Mouse (Mus musculus): ENCODE data around the gene Kcng1. TPM values are rescaled to one million over a fixed set of nuclear protein-coding genes. Genes with fewer than 3 reads are reported as not detected.

Kcng1 gene
- polyA plus RNA-seq, 1 experiment from 2014 or later: 1.1 TPM

- H3K4me3 ChIP-seq (ENCODE audit: low read depth, low read length): no peak overlapping the region
- H3K9me3 ChIP-seq (replicated peaks; ENCODE audit: control insufficient read depth, low read length): peaks cover 4% of the 10 kb centered on the region; the same call in 1 of the 2 replicates
- no peaks in the 10 kb centered on the region for H3K36me3 ChIP-seq (ENCODE audit: control insufficient read depth, insufficient read depth, low read length)
- 85% methylated on average over 4 of the region's 4 CpGs for WGBS (ENCODE audit: insufficient replicate concordance)
- no peak overlapping the region for H3K27ac ChIP-seq (ENCODE audit: low read depth, low read length)
- H3K27me3 ChIP-seq (ENCODE audit: control insufficient read depth, insufficient read depth, low read length): 0 out of 2 replicates have a peak, but pooled peaks cover 3% of the 10 kb centered on the region
- no peak overlapping the region for H3K9ac ChIP-seq (ENCODE audit: low read depth, low read length)
- no peak overlapping the region for H3K4me2 ChIP-seq
- H3K4me1 ChIP-seq (ENCODE audit: control insufficient read depth, insufficient read depth, low read length): no peaks in the 10 kb centered on the region
- ATAC-seq (replicated peaks; ENCODE audit: insufficient number of reproducible peaks, low FRiP score, low TSS enrichment): no peak
Measured at GRCm38 (mm10) chr2:168238335-168238734, 43.2 kb downstream of the Kcng1 start.

- no peak overlapping the region for H3K4me3 ChIP-seq (ENCODE audit: low read depth, low read length)
- H3K27me3 ChIP-seq (ENCODE audit: control insufficient read depth, insufficient read depth, low read length): no peaks in the 10 kb centered on the region
- no peak overlapping the region for H3K9ac ChIP-seq (ENCODE audit: low read depth, low read length)
- H3K9me3 ChIP-seq (replicated peaks; ENCODE audit: control insufficient read depth, low read length): peaks cover 2% of the 10 kb centered on the region; the same call in 1 of the 2 replicates
- no peak for ATAC-seq (replicated peaks; ENCODE audit: insufficient number of reproducible peaks, low FRiP score, low TSS enrichment)
- H3K36me3 ChIP-seq (ENCODE audit: control insufficient read depth, insufficient read depth, low read length): no peaks in the 10 kb centered on the region
- H3K4me2 ChIP-seq: no peak overlapping the region
- 90% methylated on average over 5 of the region's 5 CpGs for WGBS (ENCODE audit: insufficient replicate concordance)
- peaks cover 18% of the 10 kb centered on the region for H3K4me1 ChIP-seq (ENCODE audit: control insufficient read depth, insufficient read depth, low read length)
- H3K27ac ChIP-seq (ENCODE audit: low read depth, low read length): no peak overlapping the region
Measured at GRCm38 (mm10) chr2:168233286-168233685, 48.2 kb downstream of the Kcng1 start.

GRCm38 (mm10) chr2:168231471-168231829 is 50.1 kb downstream of the Kcng1 start:
- Histone ChIP-seq H3K27me3 (ENCODE audit: control insufficient read depth, insufficient read depth, low read length) (no peaks in the 10 kb centered on the region), H3K4me3 (ENCODE audit: low read depth, low read length) (peak overlapping the region; percentile 98), H3K4me1 (ENCODE audit: control insufficient read depth, insufficient read depth, low read length) (peaks cover 22% of the 10 kb centered on the region), H3K9ac (ENCODE audit: low read depth, low read length) (peak overlapping the region; percentile 90), H3K9me3 (replicated peaks; ENCODE audit: control insufficient read depth, low read length) (no peaks in the 10 kb centered on the region), H3K36me3 (ENCODE audit: control insufficient read depth, insufficient read depth, low read length) (no peaks in the 10 kb centered on the region; the same call in 1 of the 2 replicates), H3K27ac (ENCODE audit: low read depth, low read length) (no peak overlapping the region), H3K4me2 (peak overlapping the region; percentile 89)
- 43% methylated on average over 33 of the region's 33 CpGs for WGBS (ENCODE audit: insufficient replicate concordance)
- ATAC-seq (replicated peaks; ENCODE audit: insufficient number of reproducible peaks, low FRiP score, low TSS enrichment): no peak

- ATAC-seq (replicated peaks; ENCODE audit: insufficient number of reproducible peaks, low FRiP score, low TSS enrichment): peak; percentile 62
Measured at GRCm38 (mm10) chr2:168230773-168231470, 50.6 kb downstream of the Kcng1 start.

GRCm38 (mm10) chr2:168230026-168230728 is 51.4 kb downstream of the Kcng1 start, which contains the start of the genes Gm20716, Dpm1 and Mocs3:
Gene Gm20716, minus strand, starts transcription at chr2:168230364.
Gene Dpm1, minus strand, starts transcription at chr2:168230591.
Gene Mocs3, plus strand, starts transcription at chr2:168230622.
- H3K4me3 ChIP-seq (ENCODE audit: low read depth, low read length): peak within 1 kb of the TSS; percentile 98
- peaks cover 7% of the 10 kb centered on the region for H3K36me3 ChIP-seq (ENCODE audit: control insufficient read depth, insufficient read depth, low read length)
- H3K4me1 ChIP-seq (ENCODE audit: control insufficient read depth, insufficient read depth, low read length): peaks cover 22% of the 10 kb centered on the region
- WGBS (ENCODE audit: insufficient replicate concordance): under 1% methylated on average over 70 of the region's 73 CpGs
- H3K9ac ChIP-seq (ENCODE audit: low read depth, low read length): peak within 1 kb of the TSS; percentile 90
- peak within 1 kb of the TSS; percentile 93 for H3K27ac ChIP-seq (ENCODE audit: low read depth, low read length)
- peak; percentile 80 for ATAC-seq (replicated peaks; ENCODE audit: insufficient number of reproducible peaks, low FRiP score, low TSS enrichment)
- no peaks in the 10 kb centered on the region for H3K9me3 ChIP-seq (replicated peaks; ENCODE audit: control insufficient read depth, low read length)
- H3K4me2 ChIP-seq: peak within 1 kb of the TSS; percentile 89
- H3K27me3 ChIP-seq (ENCODE audit: control insufficient read depth, insufficient read depth, low read length): no peaks in the 10 kb centered on the region

More at GRCm38 (mm10) chr2:168230773-168231470, 50.6 kb downstream of the Kcng1 start:
- WGBS (ENCODE audit: insufficient replicate concordance): 2% methylated on average over 100 of the region's 105 CpGs
- H3K4me3 ChIP-seq (ENCODE audit: low read depth, low read length): peak overlapping the region; percentile 98
- peaks cover 2% of the 10 kb centered on the region; the same call in 1 of the 2 replicates for H3K36me3 ChIP-seq (ENCODE audit: control insufficient read depth, insufficient read depth, low read length)
- peak overlapping the region; percentile 89 for H3K4me2 ChIP-seq
- H3K27ac ChIP-seq (ENCODE audit: low read depth, low read length): peak overlapping the region; percentile 93
- no peaks in the 10 kb centered on the region for H3K27me3 ChIP-seq (ENCODE audit: control insufficient read depth, insufficient read depth, low read length)
- H3K9me3 ChIP-seq (replicated peaks; ENCODE audit: control insufficient read depth, low read length): no peaks in the 10 kb centered on the region
- peaks cover 22% of the 10 kb centered on the region for H3K4me1 ChIP-seq (ENCODE audit: control insufficient read depth, insufficient read depth, low read length)
- H3K9ac ChIP-seq (ENCODE audit: low read depth, low read length): peak overlapping the region; percentile 90

GRCm38 (mm10) chr2:168229116-168230025 is 52.2 kb downstream of the Kcng1 start:
- peak overlapping the region; percentile 93; the same call in 1 of the 2 replicates for H3K27ac ChIP-seq (ENCODE audit: low read depth, low read length)
- H3K4me3 ChIP-seq (ENCODE audit: low read depth, low read length): peak overlapping the region; percentile 98
- WGBS (ENCODE audit: insufficient replicate concordance): 16% methylated on average over 41 of the region's 41 CpGs
- 0 out of 2 replicates have a peak, but pooled peaks have one; percentile 37 for ATAC-seq (replicated peaks; ENCODE audit: insufficient number of reproducible peaks, low FRiP score, low TSS enrichment)
- no peaks in the 10 kb centered on the region for H3K27me3 ChIP-seq (ENCODE audit: control insufficient read depth, insufficient read depth, low read length)
- H3K9ac ChIP-seq (ENCODE audit: low read depth, low read length): peak overlapping the region; percentile 90
- H3K4me2 ChIP-seq: peak overlapping the region; percentile 89
- peaks cover 13% of the 10 kb centered on the region for H3K36me3 ChIP-seq (ENCODE audit: control insufficient read depth, insufficient read depth, low read length)
- peaks cover 22% of the 10 kb centered on the region for H3K4me1 ChIP-seq (ENCODE audit: control insufficient read depth, insufficient read depth, low read length)
- H3K9me3 ChIP-seq (replicated peaks; ENCODE audit: control insufficient read depth, low read length): no peaks in the 10 kb centered on the region

- no peaks in the 10 kb centered on the region for H3K27me3 ChIP-seq (ENCODE audit: control insufficient read depth, insufficient read depth, low read length)
- 88% methylated on average over 6 of the region's 6 CpGs for WGBS (ENCODE audit: insufficient replicate concordance)
- H3K36me3 ChIP-seq (ENCODE audit: control insufficient read depth, insufficient read depth, low read length): peaks cover 29% of the 10 kb centered on the region
- no peak overlapping the region for H3K4me3 ChIP-seq (ENCODE audit: low read depth, low read length)
- ATAC-seq (replicated peaks; ENCODE audit: insufficient number of reproducible peaks, low FRiP score, low TSS enrichment): no peak
- no peaks in the 10 kb centered on the region for H3K9me3 ChIP-seq (replicated peaks; ENCODE audit: control insufficient read depth, low read length)
- H3K27ac ChIP-seq (ENCODE audit: low read depth, low read length): no peak overlapping the region
- peaks cover 4% of the 10 kb centered on the region; the same call in 1 of the 2 replicates for H3K4me1 ChIP-seq (ENCODE audit: control insufficient read depth, insufficient read depth, low read length)
- no peak overlapping the region for H3K4me2 ChIP-seq
- no peak overlapping the region for H3K9ac ChIP-seq (ENCODE audit: low read depth, low read length)
Measured at GRCm38 (mm10) chr2:168223326-168223725, 58.2 kb downstream of the Kcng1 start.

Measured in heart, embryonic 11.5 days (tissue).